Mouse (Mus musculus) cerebral cortex, adult 2 months (tissue): ENCODE measurements around the gene Mmp2.

Experiments used
- WGBS: fragments of 180-500 bp; shearing (Covaris S2); methylation state at CpG from one replicate; pipeline ENCODE4 v1.1.7; 2018; 5-methylcytosine and 5-hydroxymethylcytosine counted together

Gene Mmp2

DNA sequence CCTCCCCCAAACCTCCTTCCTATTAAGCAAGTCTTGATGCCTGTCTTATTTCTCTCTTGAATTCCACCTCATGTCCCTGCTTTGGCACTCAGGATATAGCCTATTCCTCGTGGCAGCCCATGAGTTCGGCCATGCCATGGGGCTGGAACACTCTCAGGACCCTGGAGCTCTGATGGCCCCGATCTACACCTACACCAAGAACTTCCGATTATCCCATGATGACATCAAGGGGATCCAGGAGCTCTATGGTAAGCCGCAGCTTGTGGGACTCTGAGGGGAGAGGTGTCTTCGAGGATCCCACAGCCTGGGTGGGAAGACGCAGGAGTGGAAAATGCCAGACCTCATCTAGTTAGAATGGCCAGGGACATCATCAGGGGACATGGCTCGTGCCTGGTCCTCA is 12.1 kb downstream of the Mmp2 start:
- WGBS: 97% methylated on average over 8 of the region's 8 CpGs

DNA sequence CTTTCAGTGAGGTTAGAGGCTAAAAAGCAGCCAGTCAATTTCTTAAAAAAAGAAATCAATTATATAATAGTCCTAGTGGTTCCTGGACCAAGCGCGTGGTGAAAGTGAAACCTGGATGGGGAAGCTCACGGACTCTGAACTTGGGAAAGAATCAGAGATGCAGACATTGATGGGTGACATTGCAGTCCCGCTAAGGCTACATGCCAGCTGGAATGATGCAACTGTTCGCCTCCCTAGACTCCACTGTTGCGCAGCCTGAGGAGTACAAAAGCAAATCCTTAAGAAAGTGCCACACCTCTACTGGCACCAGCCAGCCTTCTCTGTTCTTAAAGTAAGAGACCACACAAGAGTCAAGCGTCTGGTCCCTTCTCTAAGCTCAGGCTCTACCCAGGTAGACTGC is 12.8 kb downstream of the Mmp2 start:
- 88% methylated on average over 7 of the region's 7 CpGs for WGBS

DNA sequence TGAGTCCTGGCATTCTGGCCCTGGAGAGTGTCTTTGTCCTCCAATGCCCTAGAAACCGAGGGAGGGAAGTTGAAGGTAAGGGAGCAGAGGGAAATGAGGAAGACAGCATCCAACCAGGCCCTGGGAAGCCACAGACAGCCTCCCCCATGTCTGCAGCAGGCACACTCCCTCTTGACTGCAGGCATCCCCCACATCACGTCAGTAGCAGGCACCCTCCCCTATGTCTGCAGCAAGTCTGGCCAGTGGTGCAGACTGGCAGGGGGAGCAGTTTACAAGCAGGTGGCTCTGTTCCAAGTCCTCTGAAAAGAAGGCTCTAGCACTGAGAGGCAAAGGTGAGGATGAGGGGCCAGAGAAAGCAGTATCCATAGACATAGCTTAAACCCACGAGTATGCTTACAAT is 19.6 kb downstream of the Mmp2 start:
- WGBS: 20% methylated on average over 3 of the region's 3 CpGs

DNA sequence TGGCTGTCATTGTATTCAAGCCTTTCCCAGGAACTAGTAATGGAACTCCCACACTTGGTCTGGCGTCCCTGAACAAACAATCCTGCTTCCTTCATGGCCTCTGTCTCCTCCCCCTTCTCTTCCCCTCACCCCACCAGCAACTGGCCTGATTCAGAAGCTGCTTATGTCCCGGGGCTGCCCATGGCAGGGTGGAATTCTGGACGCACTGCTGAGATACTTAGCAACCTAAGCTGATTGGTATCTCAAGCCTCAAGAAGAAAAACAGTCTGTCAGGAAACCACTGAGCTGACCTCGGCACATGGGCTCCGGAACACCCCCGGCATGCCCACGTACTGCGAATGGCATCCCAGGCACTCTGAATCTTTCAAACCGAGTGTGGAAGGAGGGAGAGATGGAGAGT is 20.2 kb downstream of the Mmp2 start:
- WGBS: 36% methylated on average over 9 of the region's 9 CpGs

DNA sequence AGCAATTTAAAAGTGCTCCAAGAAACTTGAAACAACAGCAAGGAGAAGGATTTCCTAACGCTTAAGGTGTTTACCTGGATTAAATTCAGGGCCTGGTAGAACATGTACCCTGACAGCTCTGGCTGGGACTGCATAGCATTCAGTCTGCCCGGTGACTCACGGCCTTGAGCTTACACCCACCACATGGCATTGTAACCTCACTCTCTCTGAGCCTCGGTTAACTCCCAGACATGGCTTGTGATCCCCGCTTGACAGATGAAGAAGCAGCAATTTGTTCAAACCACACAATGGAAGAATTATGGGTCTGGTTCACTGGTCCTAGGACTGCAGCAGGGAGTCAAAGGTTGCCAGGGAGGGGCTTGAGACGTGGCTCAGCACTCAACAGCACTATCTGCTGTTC is 22.2 kb downstream of the Mmp2 start:
- 69% methylated on average over 6 of the region's 6 CpGs for WGBS

DNA sequence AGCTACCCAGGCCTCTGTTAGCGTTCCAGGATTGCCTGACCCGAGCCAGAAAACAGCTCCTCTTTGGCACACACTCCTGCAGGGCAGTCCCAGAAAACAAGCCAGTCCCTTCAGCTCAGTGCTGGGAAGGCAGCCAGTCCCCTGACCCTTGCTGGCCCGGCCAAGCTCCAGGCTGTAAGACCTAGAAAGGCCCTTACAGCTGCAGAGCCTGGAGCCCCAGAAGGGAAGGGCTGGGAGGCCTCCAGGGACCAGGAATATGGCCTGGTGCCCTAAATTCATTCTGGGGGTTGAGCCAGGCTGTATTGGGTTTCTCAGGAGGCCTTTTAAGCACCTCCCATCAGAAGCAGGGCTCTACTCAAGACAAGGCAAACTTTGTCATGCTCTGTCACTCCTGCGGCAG is 23.1 kb downstream of the Mmp2 start:
- 45% methylated on average over 4 of the region's 4 CpGs for WGBS

DNA sequence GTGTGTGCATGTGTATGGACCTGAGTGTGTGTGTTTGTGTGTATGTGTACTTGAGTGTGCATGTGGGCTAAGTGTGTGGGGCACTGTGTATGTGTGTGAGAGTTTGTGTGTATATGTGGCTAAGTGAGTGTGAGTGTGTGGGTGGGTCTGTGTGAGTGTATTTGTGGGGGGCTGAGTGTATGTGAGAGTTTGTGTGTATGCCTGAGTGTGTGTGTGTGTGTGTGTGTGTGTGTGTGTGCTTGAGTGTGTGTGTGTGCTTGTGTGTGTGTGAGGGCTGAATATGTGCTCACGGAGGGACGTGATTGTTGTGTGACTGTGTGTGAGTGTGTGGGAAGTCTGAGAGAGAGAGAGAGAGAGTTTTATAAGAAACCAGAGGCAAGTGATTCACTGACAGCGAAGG is 24.3 kb downstream of the Mmp2 start:
- WGBS: 80% methylated on average over 3 of the region's 3 CpGs

DNA sequence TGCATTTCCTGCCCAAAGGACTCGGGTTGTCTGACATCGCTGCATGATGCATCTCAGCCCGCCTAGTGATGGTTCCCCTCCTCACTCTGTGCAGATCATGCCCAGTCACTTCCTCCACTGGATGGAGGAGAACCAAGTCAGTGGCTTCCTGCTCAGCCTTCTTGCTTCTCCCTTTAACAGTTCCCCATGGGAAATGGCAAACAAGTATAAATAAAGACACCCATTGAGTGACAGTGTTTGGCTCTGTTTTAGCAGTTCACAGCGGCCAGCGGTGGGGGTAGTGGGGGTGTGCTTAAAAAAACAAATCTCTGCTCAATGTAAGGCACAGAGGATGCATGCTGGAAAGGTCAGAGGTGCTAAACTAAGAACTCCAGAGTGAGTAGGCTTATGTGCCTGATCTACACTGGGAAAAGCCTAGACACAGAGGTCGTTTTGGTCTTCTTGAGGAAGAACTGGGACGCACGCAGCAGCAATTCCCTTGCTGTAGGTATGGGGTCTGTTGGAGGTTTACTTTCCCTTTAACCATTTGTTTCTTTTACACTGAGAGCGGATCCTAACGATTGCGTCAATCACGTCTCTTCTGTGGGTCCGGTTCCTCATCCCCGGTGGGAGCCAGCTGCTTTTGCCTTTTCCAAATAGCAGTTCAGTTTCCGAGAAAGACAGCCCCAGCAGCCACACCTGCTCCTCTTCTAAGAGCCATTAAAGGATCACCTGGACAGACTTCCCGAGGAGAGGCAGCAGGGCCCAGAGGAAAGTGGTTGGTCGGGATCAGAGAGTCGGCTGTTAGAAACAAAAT is 26.3 kb downstream of the Mmp2 start:
- WGBS: 69% methylated on average over 18 of the region's 18 CpGs

DNA sequence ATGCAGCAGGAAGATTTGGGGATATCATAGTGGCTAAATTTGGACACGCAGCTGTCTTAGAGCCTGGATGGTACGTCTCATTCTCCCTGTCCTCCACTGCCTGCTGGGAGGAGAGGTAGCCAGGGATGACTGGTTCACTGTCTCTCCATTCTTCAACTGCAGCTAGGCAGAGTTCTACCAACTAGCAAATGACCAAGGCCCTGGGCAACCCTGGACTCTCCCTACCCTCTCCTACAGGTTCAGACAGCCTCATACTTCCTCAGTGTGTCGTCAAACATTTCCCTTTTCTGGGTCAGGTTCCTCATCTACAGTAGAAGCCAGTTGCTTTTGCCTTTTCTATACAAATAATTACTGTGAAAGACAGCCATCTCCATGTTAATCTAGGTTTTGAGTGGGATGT is 27.6 kb downstream of the Mmp2 start:
- 55% methylated on average over 3 of the region's 3 CpGs for WGBS

DNA sequence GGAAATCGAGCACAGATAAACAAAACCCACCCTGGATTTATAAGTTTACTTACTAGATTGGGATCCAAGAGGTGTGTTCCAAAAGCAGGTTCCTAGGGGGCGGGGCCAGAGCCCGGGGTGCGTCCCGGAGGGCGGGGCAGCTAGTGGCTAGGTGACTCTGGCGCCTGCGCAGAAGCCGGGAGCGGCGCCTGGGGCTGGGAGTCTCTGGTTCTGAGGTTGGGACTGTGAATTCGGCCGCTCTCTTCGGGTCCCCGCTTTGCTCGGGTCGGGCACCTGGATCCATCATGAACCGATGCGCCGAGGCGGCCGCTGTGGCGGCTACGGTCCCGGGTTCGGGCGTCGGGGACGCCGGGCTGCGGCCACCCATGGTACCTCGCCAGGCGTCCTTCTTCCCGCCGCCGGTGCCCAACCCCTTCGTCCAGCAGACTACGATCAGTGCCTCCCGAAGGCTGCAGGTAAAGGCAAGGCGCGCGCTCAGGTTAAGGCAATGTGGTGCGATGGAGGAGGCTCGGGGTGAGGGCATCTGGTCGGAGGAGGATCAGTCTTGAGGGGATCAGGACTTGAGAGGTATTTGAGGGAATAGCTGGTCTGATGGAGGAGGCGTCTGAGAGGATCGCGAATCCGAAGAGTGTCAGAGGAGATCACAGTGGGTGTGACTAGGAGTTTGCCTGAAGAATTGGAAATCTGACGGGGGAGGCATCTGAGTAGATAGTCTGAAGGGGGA is 28.2 kb downstream of the Mmp2 start, which contains the start of gene Lpcat2:
Gene Lpcat2, plus strand, starts transcription at position 169 of the 724 bp plus-strand sequence.
- WGBS: 1% methylated on average over 50 of the region's 50 CpGs

DNA sequence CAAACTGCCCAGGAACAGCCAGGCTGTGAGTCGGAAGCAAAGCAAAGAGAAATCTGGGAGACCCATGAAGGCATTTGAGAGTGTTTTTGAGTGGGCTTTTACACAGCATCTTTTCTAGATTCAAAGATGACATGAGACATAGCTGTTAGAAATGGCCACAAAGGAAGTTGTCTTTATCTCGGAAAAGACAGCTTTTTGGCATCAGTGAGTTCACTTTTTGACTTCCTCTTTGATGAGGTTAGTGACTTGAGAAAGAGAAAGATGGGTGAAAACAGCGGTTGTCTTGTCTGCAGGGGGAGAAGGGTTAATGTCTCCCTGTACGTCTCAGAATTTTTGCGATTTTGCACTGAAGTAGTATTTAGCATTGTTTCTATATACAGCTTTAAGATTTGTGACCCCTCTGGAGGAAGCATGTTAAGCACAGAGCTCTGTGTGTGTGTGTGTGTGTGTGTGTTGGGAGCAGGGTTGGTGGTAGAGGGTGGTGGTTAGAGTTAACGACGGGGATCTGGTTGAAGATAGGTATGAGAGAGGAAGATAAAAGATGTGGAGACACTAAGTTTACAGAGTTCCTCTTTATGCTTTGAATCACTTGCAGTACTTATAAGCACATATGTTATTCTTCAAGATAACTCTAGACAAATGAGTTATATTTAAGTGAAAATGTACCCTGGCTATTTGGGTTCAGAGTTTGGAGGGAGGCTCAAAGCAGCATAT is 29.3 kb downstream of the Mmp2 start:
- WGBS: 73% methylated on average over 7 of the region's 7 CpGs

DNA sequence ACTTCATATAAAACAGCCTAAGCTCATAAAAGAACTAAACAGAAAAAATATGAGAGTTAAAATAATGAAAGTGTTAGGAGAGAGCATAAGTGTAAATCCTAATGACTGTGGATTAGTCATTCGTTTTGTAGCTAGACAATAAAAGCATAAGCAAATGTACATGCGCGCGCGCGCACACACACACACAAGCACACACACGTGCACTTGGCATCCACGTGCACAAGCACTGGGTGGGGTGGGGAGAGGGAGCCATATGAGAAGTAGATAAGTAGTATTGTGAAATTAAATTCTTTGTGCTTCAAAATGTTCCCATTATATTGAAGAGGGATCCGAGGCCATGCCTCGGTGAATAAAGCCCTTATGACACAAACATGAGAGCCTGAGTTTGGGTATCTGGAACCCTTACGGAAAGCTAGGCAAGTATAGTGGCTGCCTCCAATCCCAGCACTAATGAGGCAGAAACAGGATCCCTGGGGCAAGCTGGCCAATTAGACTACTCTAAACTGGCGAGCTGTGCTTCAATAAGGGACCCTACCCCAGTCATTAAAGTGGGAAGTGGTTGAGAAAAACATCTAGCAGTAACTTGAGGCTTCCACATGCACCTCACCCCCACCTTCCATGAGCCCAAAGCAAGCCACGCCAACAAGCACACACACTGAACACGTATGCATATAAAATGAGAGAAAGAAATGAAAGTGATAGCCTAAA is 31.5 kb downstream of the Mmp2 start:
- 88% methylated on average over 14 of the region's 14 CpGs for WGBS

DNA sequence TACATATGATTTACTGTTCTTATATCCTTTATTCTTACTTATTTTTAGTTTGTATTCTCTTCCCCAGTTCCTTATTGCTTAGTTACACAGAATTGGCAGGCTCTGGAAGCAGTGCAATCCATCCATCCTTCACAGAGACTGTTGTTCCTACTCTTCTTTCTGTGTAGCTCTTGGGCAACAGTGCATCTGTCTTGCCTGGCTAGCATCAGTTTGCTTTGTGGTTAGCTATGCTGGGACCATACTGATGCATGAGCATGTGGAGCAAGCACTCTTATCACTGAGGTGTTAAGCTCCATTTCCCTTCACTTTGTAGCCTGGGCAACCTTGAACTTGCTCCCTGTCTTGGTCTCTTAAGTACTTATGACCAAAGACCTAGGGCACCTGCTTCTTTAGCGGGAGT is 34.9 kb downstream of the Mmp2 start:
- WGBS: 92% methylated on average over 1 of the region's 1 CpGs

DNA sequence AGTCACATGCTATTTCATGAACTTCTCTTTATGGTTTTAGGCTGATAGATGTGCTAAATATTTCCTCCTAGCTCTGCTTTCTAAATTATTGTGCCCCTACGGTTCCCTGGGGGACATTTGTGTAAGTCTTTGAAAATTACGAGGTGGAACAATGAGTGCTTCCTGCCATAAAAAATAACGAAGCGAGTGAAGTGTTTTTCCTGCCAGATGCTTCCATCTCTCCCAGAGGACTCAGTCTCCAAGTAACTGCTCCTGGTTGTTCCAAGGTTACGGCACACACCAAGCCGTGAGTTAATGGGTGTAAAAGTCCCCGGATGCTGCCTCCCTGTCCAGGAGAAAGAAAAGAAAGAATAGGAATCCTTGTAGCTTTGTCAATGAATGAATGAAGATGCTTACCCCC is 43.2 kb downstream of the Mmp2 start:
- WGBS: 54% methylated on average over 7 of the region's 7 CpGs

DNA sequence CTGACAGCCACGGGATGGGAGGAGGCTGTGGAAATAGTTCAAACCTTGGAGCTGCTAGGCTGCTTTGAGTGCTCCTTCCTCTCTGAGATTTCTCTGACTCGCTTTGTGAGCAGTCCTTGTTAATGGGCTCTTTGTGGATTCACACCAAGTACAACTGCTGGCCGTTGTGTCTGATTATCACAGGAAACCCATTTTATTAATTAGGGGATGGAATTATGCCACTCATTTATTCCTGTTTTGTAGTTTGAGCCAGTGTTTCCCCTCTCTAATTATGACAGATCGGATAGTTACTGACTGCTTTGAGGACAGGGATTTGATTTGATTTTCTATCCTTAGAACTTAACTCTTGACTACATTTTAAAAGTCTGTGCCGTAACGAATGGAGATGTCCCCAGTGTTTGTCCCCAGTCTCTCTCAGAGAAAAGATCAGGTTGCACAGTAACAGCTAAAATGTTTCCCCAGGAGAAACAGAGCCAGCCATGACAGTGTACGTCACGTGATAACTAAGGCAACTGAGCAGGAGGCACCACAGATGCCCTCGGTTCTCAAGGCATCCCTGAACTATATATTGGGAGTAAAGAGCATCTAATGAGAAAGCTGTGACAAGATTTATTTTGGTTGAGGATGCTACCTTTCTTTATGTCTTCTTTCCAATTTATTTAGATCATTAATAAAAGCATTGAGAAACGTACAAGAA is 45.1 kb downstream of the Mmp2 start:
- whole genome bisulfite sequencing: 51% methylated on average over 10 of the region's 10 CpGs

DNA sequence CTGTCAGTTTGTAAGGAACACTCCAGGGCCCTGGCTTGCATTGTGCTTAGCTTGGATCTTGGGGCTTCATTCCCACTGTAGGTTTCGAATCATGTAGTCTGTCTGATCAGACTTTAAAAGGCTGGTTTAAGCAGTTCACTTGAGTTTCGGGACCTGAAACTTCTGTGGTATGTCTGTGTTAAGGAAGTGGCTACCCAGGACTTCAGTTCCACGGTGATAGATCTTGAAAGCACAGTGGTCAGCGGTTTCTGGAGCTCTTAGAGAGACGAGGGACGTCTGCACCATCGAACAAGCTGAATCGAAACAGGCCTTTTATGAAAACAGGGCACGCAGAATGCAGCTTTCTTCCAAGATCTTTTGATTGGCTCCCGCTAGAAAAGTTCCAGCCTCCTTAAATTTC is 48.7 kb downstream of the Mmp2 start:
- WGBS: 77% methylated on average over 10 of the region's 10 CpGs

DNA sequence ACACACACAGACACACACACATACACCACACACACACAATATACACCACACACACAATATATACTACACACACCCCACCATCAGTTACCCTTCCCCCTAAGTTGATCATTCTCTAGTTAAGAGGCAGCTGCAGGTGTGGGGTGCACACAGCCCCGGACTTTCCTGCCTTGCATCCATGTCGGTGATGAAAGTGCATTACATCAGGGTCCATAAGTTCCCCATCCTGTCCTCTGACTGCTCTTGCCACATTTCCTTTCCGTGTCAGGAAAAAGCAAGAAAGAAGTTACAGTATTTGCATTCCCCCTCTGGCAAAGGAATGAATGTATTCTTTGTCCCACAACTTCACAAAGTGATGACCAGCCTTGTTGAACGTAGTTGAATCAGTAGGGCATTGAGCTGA is 54.2 kb downstream of the Mmp2 start:
- 58% methylated on average over 4 of the region's 4 CpGs for WGBS

DNA sequence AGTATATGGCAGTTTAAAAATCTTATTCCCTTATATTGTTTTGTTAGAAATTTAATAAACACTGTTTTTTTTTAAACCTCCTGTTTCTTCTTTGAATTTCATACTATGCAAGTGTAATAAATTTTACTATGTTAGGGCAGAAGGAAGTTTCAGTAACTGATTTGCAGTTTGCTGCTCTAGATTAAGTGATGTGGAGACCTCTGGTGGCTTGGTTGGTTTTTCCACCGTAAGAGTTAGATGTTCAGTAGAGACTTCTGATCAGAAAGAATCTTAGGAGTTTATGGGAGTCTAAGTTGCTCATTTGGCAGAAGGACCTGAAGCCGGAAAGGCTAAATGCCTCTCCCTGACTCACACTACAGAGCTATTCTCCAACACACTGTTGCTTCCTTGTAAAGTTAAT is 56.7 kb downstream of the Mmp2 start:
- WGBS: 58% methylated on average over 2 of the region's 2 CpGs

DNA sequence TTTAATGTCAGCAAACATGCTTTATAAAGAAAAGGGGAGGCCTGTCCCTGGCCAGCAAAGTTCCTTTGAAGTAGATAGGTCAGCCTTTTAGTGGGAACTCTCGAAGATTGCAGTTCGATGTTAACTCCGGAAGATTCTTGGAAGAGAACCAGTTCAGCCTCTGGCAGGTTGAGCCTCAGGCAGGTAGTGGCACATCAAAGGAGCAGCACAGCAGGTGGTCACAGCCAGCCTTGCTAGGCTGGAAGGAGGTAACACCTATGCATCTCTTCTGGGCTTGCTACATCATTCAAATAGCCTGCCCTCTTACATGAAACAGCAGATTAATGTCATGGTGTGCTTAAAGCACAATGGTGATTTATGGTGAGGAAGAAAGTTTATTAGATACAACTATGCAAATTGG is 65.1 kb downstream of the Mmp2 start:
- 86% methylated on average over 3 of the region's 3 CpGs for WGBS

DNA sequence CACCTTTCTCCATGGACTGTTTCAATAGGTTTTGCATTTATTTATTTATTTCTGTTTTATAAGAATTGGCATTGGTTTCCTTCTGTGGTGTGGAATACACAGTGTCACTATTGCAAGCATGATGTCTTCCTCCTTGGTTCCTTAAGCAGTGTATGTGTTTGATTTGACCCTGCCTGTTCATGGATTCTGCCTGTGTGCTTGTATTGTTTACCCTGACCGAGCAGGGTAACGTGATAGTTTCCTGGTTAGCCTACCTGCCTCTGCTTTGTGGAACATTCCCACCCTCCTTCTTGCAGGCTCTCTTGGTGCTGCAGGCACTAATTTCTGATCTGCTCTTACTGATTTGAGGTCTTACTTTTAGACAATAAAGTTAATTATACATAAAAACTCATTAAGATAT is 66.8 kb downstream of the Mmp2 start:
- 82% methylated on average over 2 of the region's 2 CpGs for WGBS

DNA sequence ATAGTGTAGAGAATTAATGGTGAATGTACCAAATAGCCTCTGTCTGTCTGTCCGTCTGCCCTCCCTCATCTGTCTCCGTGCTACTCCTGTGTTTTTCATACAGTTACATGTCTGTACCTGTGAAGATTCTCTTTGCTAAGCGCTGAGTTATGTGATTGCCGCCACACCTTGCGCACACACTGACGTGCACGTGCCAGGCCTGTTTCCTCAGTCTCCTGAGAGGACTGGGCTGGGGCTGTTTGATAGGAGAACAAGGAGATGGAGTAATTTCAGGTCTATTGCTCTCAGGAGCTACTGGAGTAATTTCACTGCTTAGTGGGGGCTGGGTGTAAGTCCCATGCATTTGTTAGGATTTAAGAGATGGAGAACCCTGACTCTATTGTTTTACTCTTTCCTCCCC is 68.0 kb downstream of the Mmp2 start:
- WGBS: 90% methylated on average over 7 of the region's 7 CpGs
